Mouse (Mus musculus) cerebellum, adult 9-10 months (tissue): Measurements from ENCODE around the gene Zc3h12a.

Experiments
- DNase-seq: peaks from one replicate; pipeline ENCODE4 v3.0.0; 2022

The Zc3h12a gene

GRCm38 (mm10) chr4:125144211-125144610 is 16.6 kb upstream of the Zc3h12a start:
- DNase-seq, result no peak

GRCm38 (mm10) chr4:125138321-125138720 is 10.7 kb upstream of the Zc3h12a start:
- no peak for DNase-seq

GRCm38 (mm10) chr4:125136303-125136888 is 8.8 kb upstream of the Zc3h12a start:
- no peak for DNase-seq

GRCm38 (mm10) chr4:125135076-125135855 is 7.6 kb upstream of the Zc3h12a start:
- no peak for DNase-seq

GRCm38 (mm10) chr4:125134631-125135030 is 7.0 kb upstream of the Zc3h12a start:
- DNase-seq, result no peak

GRCm38 (mm10) chr4:125134192-125134591 is 6.6 kb upstream of the Zc3h12a start:
- no peak for DNase-seq

- DNase-seq, result peak; percentile 35
Observed at GRCm38 (mm10) chr4:125132394-125132793, 4.8 kb upstream of the Zc3h12a start.

GRCm38 (mm10) chr4:125131493-125131892 is 3.9 kb upstream of the Zc3h12a start:
- no peak for DNase-seq

- DNase-seq, result no peak
Observed at GRCm38 (mm10) chr4:125126761-125127160, 879 bp downstream of the Zc3h12a start.

GRCm38 (mm10) chr4:125126186-125126585 is 1.5 kb downstream of the Zc3h12a start:
- no peak for DNase-seq

GRCm38 (mm10) chr4:125125361-125125921 is 2.2 kb downstream of the Zc3h12a start:
- no peak for DNase-seq

- DNase-seq, result no peak
Observed at GRCm38 (mm10) chr4:125124424-125125209, 3.0 kb downstream of the Zc3h12a start.

- no peak for DNase-seq
Observed at GRCm38 (mm10) chr4:125123279-125123671, 4.4 kb downstream of the Zc3h12a start.

GRCm38 (mm10) chr4:125122431-125123278 is 5.0 kb downstream of the Zc3h12a start:
- no peak for DNase-seq

- DNase-seq, result no peak
Observed at GRCm38 (mm10) chr4:125119721-125120120, 7.9 kb downstream of the Zc3h12a start.

GRCm38 (mm10) chr4:125119070-125119469 is 8.6 kb downstream of the Zc3h12a start:
- DNase-seq, result no peak

- no peak for DNase-seq
Observed at GRCm38 (mm10) chr4:125117902-125118320, 9.7 kb downstream of the Zc3h12a start.

GRCm38 (mm10) chr4:125116929-125117328 is 10.7 kb downstream of the Zc3h12a start:
- DNase-seq, result no peak

- peak; percentile 69 for DNase-seq
Observed at GRCm38 (mm10) chr4:125116090-125116861, 11.4 kb downstream of the Zc3h12a start.

- no peak for DNase-seq
Observed at GRCm38 (mm10) chr4:125115710-125116089, 11.9 kb downstream of the Zc3h12a start.

GRCm38 (mm10) chr4:125115081-125115480 is 12.6 kb downstream of the Zc3h12a start:
- DNase-seq, result no peak

GRCm38 (mm10) chr4:125114638-125115037 is 13.0 kb downstream of the Zc3h12a start:
- DNase-seq, result peak; percentile 79
